Mouse (Mus musculus) 3134 (cell line): ENCODE measurements around the gene Camk2d.

ENCODE experiments used
- DNase-seq: peaks from one replicate; pipeline ENCODE4 v3.0.0-alpha.2; 2011; ENCODE audit warnings: low spot score; ENCODE audit not compliant: insufficient read length; ENCODE audit errors: extremely low read depth

Gene Camk2d

DNA sequence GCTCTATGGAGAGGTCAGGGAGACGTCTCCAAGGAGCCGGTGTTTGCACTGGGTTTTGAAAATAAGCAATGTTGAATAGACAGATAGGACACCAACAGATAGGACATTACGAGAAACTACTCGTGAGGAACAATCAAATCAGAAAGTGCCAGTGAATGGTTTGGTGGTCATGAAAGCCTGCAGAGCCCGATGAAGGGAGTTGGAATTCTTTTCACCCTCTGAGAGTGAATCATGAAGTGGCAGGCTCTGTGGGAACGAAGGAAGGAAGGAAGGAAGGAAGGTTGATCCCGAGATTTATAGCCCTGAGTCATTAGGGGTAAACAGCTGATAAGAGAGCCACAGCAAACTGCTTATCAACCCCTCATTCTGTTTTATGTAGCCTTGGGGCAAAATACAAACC is 15.5 kb downstream of the Camk2d start:
- peak; percentile 19 for DNase-seq

DNA sequence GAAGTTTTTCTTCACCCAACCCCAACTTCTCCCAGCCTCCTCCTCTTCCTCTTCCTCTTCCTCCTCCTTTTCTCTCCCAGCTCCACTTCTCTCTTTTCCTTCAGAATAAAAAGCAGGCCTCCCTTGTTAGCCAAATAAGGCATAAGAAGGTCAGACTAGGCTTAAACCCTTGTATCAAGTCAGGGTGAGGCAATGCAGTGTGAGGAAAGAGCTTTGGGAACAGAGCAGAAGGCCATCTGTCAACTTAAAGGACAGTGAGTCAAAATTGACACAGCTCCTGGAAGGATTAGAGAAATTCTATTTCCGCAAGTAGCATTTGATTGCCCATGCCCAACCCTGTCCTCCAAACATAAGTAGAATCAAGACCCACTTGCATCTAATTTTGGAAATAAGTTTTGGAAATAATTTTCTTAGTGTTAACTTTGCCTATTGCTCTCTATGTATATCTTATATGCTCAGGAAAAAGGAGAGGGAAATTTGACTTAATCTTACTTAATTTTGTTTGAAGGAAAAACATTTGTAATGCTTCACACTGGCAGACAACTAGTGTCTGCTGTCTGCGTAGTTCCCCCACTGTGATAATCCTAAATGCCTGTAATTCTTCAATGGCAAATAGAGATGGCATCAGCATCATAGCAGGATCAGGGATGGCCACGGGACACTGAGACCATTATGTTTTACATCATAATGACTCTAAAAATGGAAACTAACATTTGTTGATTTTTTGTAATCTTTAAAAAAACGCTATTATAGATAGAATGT is 16.8 kb downstream of the Camk2d start:
- no peak for DNase-seq

- no peak for DNase-seq
Measured at GRCm38 (mm10) chr3:126613510-126614128, 17.5 kb downstream of the Camk2d start.

GRCm38 (mm10) chr3:126615306-126615705 is 19.2 kb downstream of the Camk2d start:
- DNase-seq, result no peak

DNA sequence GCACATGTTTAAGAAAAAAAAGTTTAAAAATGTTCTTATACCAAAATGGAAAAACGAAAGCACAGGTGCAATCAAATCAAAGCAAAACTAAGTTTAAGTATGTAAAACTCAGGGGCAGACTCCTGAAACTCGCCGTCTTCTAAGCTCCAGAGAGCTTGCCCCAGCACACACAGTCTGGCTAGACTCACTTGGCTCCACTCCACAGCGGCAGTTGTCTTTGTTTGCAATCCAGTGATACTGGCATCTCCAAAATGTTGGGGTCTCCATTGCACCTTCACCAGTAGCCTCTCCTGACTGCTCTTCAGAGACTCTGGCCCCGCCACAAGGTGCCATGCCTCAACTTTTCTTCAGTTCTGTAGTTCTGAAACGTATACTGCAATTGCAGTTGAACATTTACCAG is 24.1 kb downstream of the Camk2d start:
- DNase-seq, result no peak

DNA sequence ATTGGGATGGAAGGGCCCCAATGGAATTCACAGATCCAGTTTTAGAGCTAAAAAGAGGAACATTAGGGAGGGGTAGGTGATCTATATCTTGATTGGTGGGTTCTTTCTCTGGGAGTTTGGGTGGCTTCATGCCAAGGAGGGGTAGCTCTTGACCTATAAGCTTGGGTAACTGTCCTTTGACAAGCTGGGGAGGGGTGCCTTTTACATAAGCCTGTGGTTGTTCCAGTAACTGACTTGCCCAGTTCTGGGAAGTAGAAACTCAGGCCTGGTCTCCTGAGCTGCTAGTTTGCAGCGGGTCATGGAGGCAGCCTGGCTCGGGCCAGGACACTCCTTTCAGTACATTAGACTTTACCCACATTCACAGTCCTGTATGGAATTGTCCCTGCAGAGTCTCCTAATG is 26.4 kb downstream of the Camk2d start:
- no peak for DNase-seq

DNA sequence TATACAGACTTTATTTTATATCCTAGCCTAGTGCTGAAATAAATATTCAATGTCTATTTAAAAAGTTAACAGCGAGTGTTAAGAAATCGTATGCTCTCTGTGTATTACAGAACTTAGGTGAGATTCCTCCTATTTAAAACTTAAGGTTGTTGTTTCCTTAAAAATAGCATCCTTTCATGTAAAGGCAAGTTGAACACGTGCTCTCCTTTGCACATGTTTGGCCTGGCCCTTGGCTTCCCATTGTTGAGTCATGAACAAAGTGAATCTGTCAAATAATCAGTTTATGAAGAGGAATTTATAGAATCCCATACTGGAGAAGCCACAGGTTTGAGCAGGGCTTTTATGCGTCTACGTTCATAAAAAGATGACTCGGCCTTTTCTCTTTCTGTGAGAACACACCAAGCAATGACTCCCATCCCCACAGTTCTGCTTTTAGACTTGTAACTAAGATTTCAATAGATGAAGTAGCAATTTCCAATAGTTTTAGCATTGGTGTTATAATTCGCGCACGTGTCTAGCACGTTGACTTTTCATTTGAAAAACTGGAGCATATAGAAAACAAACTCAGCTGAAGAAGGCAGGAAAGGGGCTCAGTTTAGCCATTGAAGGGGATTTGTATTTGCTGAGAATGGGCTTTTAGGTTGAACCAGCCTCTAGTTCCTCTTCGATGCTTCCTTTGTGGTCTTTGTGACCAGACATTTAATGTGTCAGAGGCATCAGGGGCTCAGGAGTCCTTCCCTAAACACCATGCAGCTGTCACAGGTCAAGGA is 29.1 kb downstream of the Camk2d start:
- DNase-seq, result no peak

DNA sequence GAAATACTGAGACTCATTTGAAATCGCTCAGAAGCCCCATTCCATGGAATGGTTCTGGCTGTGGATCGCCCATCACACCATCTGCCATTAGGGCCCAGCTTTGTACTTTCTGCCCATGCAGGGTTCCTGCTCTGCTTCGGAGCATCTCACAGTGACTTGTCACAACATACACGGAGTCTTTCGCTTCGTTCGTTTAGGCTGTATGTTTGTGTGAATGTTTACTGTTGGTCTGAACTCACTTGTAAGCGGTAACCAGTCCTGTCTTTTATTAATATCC is 29.6 kb downstream of the Camk2d start:
- no peak for DNase-seq

- DNase-seq, result no peak
Measured at GRCm38 (mm10) chr3:126627968-126628367, 31.9 kb downstream of the Camk2d start.

DNA sequence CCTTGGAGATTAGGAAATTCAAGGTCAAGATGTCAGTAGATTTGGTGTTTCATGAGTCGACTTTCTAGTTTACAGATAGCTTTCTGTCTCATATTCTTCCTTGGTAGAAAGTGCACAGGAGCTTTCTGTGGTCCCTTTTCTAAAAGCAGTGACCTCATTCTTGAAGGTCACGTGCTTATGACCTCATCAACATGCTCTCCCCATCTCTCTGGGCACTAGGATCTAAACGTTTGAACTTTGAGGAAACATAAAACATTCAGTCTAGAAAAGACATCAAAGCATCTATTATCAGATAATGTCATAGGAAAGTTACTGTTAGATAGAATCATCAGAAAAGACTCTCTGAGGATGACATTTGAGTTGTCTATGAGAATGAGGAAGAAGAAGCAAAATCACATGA is 32.3 kb downstream of the Camk2d start:
- DNase-seq, result no peak

DNA sequence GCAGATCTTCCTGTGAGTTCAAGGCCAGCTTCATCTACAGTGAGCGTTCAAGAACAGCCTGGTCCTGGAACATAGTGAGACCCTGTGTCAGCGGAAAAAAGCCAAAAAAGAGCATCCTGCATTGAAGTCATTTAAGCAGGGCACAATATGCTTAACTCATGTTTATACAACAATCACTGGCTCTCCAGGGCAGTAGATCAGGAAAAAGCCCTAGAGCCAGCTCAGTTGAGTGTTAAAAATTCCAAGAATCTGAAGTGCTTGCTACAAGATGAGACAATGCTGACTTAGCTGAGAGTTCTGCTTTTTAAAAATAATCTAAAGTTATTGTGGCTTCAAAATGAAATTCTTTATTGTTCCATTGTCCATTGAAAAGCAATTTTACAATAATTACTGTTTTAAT is 32.9 kb downstream of the Camk2d start:
- no peak for DNase-seq

DNA sequence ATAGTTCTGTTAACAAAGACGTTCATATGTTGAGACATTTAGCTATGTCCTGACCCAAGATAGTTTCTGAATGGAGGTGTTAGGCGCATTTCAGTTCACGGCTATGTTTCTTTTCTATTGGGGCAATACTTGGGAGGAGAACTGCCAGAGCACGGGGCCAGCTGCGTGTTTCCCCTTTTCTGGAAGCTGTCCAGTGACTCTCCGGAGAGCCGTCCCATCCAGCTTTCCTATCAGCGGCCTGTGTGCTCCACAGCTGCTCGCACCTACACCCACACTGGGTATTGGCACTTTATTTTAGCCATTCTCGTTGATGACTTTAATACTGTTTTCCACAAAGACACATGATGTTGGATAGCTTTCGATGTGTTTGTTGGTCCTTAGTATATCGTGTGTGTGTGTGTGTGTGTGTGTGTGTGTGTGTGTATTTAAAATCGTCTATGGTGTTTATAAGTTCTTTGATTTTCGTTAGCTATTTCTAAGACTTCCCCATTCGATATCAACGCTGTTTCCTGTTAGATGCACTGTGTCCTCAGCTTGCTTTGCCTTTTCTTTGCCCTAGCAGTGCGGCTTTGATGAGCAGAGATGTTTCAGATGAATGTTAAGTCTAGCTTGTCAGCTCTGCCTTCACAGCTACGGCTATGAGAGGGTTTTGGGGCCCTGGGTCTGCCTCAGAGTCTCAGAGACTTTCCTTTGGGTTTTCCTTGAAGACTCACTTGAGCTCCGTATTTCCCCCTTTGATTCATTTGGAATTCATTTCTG is 34.2 kb downstream of the Camk2d start:
- no peak for DNase-seq

DNA sequence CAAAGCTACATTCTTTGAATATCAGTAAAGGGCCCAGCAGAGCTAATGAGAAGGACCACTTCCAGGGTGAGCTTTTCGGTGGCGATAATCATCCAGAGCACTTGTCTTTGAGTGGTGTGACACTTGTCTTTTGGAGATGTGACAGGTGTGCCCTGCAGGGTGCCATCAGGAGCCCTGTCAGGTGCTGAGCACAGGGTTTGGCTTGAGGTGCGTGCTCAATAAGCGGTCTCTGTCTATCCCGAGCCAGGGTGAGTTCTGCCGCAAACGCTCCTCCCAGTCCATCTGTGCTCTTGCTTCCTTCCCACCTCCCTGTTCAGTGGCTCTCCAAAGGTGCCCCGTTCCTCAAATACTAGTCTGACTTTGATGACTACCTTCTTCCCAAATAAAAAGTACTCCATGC is 35.5 kb downstream of the Camk2d start:
- DNase-seq, result no peak

DNA sequence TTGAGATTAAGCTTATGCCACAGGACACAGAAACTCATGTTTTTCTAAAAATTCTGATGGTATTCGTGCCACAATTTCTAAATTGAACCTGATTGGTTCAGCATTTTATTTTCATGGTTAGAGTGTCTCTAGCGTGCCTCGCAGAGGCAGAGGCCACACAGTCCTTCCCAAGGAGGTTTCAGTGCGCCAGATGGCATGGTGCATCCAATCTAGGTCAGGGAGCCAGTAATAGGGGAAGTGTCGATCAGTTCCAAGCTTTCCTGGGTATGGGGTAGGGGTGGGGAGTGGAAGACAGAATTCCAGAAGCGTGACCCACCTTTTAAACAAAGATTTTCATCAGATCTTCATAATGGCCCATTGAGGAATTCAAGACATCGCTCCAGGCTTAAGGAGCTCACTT is 36.5 kb downstream of the Camk2d start:
- DNase-seq, result no peak

DNA sequence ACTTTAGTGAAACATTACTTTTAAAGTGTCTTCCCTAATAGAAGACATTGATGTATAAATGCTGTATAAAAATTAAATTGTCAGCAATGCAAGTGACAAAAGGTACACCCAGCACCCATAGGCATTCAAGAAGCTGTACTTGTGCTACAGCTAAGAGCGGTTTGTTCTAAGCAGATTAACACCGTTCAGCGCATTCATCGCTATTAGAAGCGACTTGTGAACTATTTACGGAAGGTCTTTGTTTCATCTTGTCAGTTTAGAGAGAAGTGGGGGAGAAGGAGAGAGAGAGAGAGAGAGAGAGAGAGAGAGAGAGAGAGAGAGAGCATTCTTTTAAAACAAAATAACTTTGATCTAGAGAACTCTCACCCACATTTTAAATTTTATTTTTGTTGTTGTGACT is 38.1 kb downstream of the Camk2d start:
- no peak for DNase-seq

- no peak for DNase-seq
Measured at GRCm38 (mm10) chr3:126638259-126638658, 42.2 kb downstream of the Camk2d start.

- no peak for DNase-seq
Measured at GRCm38 (mm10) chr3:126639098-126639513, 43.0 kb downstream of the Camk2d start.

DNA sequence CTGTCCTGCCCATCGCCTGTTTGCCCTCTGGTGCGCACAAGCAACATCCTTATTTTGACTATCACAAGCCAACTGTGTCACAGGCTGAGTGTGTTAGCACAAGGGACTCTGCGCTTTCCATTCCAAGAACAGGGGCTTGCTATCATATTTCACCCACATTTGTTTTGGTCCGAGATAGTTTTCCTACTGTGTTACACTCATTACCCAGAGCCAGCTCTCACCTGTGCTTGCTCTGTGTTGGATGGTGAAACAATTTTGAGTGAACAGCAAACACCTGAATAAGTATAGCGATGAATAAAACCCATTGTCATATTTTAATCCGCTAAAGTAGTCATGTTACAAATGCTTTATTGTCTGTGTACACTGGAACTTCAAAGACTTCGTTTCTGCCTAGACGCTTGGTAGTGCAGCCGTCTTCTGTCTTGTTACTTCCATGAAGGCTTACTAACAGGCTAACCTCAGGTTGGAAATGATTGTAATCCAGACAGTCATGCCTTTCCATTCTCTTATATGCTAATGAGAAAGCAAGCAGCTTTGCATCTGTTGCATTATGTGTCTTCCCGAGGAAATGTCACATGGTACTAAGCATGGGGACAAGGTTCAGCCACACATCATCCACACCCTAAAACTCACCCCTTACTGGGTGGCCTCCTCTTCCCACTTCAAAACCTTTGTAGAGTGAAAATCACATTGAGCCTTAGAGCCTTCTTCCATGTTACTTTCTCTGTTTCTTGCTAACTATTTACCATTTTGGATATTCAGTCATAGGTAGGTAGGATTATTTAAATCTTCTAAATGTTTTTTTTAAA is 44.5 kb downstream of the Camk2d start:
- no peak for DNase-seq

- DNase-seq, result no peak
Measured at GRCm38 (mm10) chr3:126641451-126641850, 45.3 kb downstream of the Camk2d start.
